Mouse (Mus musculus): ENCODE measurements at regions not wholly inside any gene's neighbourhood (a gene's known extent, or its start where the extent isn't known, plus 50 kb on each side); places are given as distances from the start of the nearest gene placed in this dataset.

DNA sequence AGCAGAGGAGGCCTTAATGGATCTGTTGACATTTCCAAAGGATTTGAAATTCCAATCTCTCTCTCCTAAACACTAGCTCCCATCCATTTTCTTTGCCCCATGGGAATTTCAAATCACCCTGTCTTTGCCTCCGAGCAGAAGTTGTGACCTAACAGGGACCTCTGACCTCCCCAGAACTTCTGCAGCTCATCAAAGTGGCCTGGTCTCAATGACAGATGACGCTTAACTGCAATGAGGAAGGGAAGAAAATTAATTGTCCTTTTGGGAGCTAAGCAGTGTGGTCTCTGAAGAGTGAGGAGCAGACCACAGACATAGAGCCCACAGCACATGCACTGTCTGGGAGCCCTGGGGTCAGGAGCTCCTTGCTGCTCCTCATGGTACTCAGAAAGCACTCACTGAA, 155.3 kb downstream of the Tox3 start:
- Histone ChIP-seq H3K27ac (replicated peaks) (no peak overlapping the region), H3K4me3 (replicated peaks) (no peak overlapping the region), H3K4me2 (replicated peaks) (no peak overlapping the region), H3K9ac (no peak overlapping the region), H3K27me3 (no peaks in the 10 kb centered on the region), H3K9me3 (replicated peaks) (no peaks in the 10 kb centered on the region), H3K4me1 (no peaks in the 10 kb centered on the region), H3K36me3 (no peaks in the 10 kb centered on the region)
- no peak for ATAC-seq (ENCODE audit: insufficient number of reproducible peaks, low FRiP score, low TSS enrichment, low read depth)
- WGBS: 18% methylated on average over 2 of the region's 2 CpGs

DNA sequence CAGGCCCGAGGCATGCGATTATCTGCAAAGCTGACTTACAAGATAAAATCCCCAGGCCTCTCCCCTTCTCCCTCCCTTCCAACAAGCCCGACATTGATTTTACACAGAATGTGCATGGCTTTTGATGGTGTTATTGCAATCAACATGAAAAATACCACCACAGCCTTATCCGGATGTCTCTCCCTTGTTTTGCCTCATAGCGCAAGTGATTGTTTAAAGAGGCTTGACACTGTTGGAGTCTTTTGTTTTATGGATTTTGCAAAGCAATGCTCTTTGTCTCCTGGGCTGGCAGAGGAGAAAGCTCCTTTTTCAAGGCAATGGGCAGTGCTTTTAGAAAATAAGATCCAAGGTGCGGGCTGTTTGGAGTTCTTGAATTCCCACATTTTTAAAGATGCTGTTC, 165.3 kb downstream of the Tox3 start:
- Histone ChIP-seq H3K4me2 (replicated peaks) (no peak overlapping the region), H3K4me3 (replicated peaks) (no peak overlapping the region), H3K27me3 (no peaks in the 10 kb centered on the region), H3K4me1 (no peaks in the 10 kb centered on the region), H3K9ac (no peak overlapping the region), H3K36me3 (no peaks in the 10 kb centered on the region), H3K9me3 (replicated peaks) (no peaks in the 10 kb centered on the region), H3K27ac (replicated peaks) (no peak overlapping the region)
- no peak for ATAC-seq (ENCODE audit: insufficient number of reproducible peaks, low FRiP score, low TSS enrichment, low read depth)
- WGBS: 50% methylated on average over 6 of the region's 6 CpGs

DNA sequence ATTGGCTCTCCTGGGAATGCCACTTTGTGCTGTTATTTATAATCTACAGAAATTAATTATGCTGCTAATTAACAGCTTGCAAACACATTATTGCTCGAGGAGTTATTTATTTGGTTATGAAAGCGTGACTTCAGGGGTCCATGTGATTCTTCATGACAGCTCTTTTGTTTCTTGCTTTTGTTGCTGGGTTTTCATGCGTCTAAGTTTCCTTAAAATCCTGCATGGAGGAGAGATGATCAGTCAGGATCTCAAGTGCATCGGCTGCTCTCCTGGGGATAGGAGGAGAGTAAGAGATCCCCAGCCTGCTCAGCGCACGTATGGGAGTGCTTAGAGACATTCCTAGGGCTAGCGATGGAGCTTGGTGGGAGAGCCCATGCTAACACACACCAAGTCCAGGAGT, 171.4 kb downstream of the Tox3 start:
- Histone ChIP-seq H3K9me3 (replicated peaks) (no peaks in the 10 kb centered on the region), H3K4me2 (replicated peaks) (no peak overlapping the region), H3K9ac (no peak overlapping the region), H3K4me1 (no peaks in the 10 kb centered on the region), H3K27me3 (no peaks in the 10 kb centered on the region), H3K4me3 (replicated peaks) (no peak overlapping the region), H3K36me3 (no peaks in the 10 kb centered on the region), H3K27ac (replicated peaks) (no peak overlapping the region)
- 0 out of 2 replicates have a peak, but pooled peaks have one; percentile 39 for ATAC-seq (ENCODE audit: insufficient number of reproducible peaks, low FRiP score, low TSS enrichment, low read depth)
- 54% methylated on average over 7 of the region's 7 CpGs for WGBS

DNA sequence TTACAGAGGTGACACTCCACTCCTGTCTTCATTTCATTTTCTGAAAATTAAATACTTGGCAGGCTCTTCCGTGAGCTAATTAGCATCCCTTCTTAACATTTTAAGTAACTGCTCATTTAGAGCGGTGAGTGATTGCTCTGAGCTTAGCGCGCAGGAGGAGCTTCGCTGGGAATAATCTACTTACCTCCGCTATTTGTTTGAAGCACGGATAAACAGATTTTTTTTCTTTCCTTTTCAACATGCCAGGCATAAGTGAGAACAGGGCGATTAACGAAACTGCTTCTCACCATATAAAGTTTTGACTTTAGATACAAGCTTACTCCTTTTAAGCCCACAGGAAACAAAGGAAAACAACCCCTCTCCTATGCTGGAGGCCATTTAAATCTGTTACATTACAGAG, 171.8 kb downstream of the Tox3 start:
- Histone ChIP-seq H3K27me3 (no peaks in the 10 kb centered on the region), H3K36me3 (no peaks in the 10 kb centered on the region), H3K4me1 (no peaks in the 10 kb centered on the region), H3K9me3 (replicated peaks) (no peaks in the 10 kb centered on the region), H3K4me3 (replicated peaks) (no peak overlapping the region), H3K27ac (replicated peaks) (no peak overlapping the region), H3K4me2 (replicated peaks) (no peak overlapping the region), H3K9ac (no peak overlapping the region)
- WGBS: 29% methylated on average over 9 of the region's 9 CpGs
- no peak for ATAC-seq (ENCODE audit: insufficient number of reproducible peaks, low FRiP score, low TSS enrichment, low read depth)

- no peak overlapping the region for H3K4me3 ChIP-seq (replicated peaks)
- H3K4me1 ChIP-seq: no peaks in the 10 kb centered on the region
- H3K27me3 ChIP-seq: no peaks in the 10 kb centered on the region
- no peaks in the 10 kb centered on the region for H3K36me3 ChIP-seq
- H3K9ac ChIP-seq: no peak overlapping the region
- 89% methylated on average over 2 of the region's 2 CpGs for WGBS
- ATAC-seq (ENCODE audit: insufficient number of reproducible peaks, low FRiP score, low TSS enrichment, low read depth): no peak
- no peak overlapping the region for H3K27ac ChIP-seq (replicated peaks)
- H3K4me2 ChIP-seq (replicated peaks): no peak overlapping the region
- H3K9me3 ChIP-seq (replicated peaks): no peaks in the 10 kb centered on the region
Measured at GRCm38 (mm10) chr8:90166639-90167038, 181.5 kb downstream of the Tox3 start.

DNA sequence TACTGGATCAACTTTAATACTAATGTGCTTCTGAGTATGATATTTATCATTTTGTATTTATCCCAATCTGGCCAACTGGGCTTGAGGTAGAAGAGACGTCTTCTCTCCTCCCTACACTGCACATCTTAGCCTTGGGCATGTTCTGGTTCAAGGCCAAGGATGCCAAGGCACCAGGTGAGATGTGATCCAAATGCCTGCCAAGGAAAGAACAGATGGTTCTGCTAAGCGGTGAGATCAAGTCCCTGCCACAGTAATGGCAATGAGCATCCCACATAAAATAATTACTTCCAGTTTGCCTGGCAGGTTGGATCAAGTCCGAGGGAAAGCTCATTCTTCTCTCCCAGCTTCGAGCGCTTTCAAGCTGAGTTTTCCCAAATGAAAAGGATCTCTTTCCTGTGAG, 196.7 kb downstream of the Tox3 start:
- H3K9me3 ChIP-seq (replicated peaks): no peaks in the 10 kb centered on the region
- no peaks in the 10 kb centered on the region for H3K36me3 ChIP-seq
- H3K9ac ChIP-seq: no peak overlapping the region
- WGBS: 75% methylated on average over 5 of the region's 5 CpGs
- no peak overlapping the region for H3K4me3 ChIP-seq (replicated peaks)
- no peaks in the 10 kb centered on the region for H3K27me3 ChIP-seq
- ATAC-seq (ENCODE audit: insufficient number of reproducible peaks, low FRiP score, low TSS enrichment, low read depth): no peak
- no peaks in the 10 kb centered on the region for H3K4me1 ChIP-seq
- no peak overlapping the region for H3K4me2 ChIP-seq (replicated peaks)
- H3K27ac ChIP-seq (replicated peaks): no peak overlapping the region

DNA sequence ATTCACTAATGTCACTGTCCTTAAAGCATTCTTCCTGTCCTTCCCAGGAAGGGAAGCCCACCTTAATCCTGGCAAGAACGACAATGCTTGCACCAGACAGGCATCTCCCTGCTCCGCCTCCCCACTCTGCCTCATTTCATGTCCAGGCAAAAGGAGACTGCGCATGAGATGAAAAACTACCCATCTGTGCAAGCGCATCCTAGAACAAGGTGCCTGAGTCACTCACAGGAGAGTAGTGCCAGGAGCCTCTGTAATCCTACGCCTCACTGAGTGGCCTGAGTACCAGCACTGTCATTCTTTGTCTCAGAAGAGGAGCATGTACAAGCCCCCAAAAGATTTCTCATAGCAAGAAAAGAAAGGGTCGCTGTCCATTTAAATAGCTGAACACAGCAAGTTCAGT, 198.2 kb downstream of the Tox3 start:
- no peak for ATAC-seq (ENCODE audit: insufficient number of reproducible peaks, low FRiP score, low TSS enrichment, low read depth)
- Histone ChIP-seq H3K9ac (no peak overlapping the region), H3K9me3 (replicated peaks) (no peaks in the 10 kb centered on the region), H3K4me1 (no peaks in the 10 kb centered on the region), H3K36me3 (no peaks in the 10 kb centered on the region), H3K27ac (replicated peaks) (no peak overlapping the region), H3K4me3 (replicated peaks) (no peak overlapping the region), H3K4me2 (replicated peaks) (no peak overlapping the region), H3K27me3 (no peaks in the 10 kb centered on the region)
- 59% methylated on average over 6 of the region's 6 CpGs for WGBS

GRCm38 (mm10) chr8:90134626-90135025, 213.5 kb downstream of the Tox3 start:
- H3K4me3 ChIP-seq (replicated peaks): no peak overlapping the region
- H3K36me3 ChIP-seq: no peaks in the 10 kb centered on the region
- 75% methylated on average over 5 of the region's 5 CpGs for WGBS
- no peaks in the 10 kb centered on the region for H3K9me3 ChIP-seq (replicated peaks)
- H3K4me2 ChIP-seq (replicated peaks): no peak overlapping the region
- no peaks in the 10 kb centered on the region for H3K4me1 ChIP-seq
- ATAC-seq (ENCODE audit: insufficient number of reproducible peaks, low FRiP score, low TSS enrichment, low read depth): no peak
- no peaks in the 10 kb centered on the region for H3K27me3 ChIP-seq
- H3K27ac ChIP-seq (replicated peaks): no peak overlapping the region
- H3K9ac ChIP-seq: no peak overlapping the region

GRCm38 (mm10) chr8:90130704-90131267, 217.4 kb downstream of the Tox3 start:
- Histone ChIP-seq H3K27ac (replicated peaks) (no peak overlapping the region), H3K9me3 (replicated peaks) (no peaks in the 10 kb centered on the region), H3K9ac (no peak overlapping the region), H3K4me1 (no peaks in the 10 kb centered on the region), H3K27me3 (no peaks in the 10 kb centered on the region), H3K4me2 (replicated peaks) (no peak overlapping the region), H3K36me3 (no peaks in the 10 kb centered on the region), H3K4me3 (replicated peaks) (no peak overlapping the region)
- 85% methylated on average over 5 of the region's 5 CpGs for WGBS
- ATAC-seq (ENCODE audit: insufficient number of reproducible peaks, low FRiP score, low TSS enrichment, low read depth): no peak

DNA sequence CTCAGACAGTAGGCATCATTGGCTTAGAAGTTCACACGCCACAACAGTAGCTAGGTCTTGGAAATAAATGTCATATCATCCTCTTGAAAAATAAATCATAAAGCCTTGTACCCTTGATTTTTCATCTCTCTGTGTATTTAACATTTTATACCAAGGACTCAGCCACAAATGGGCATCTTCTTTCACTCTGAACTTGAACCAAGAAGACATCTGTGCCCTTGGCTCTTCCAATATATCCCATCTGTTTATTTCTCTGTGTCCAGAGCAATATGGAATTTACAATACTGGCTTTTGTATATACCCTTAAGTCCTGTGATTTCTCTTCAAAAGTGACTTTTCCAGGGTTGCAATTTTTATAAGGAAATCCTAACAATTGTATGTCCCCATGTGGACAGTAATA, 222.7 kb downstream of the Tox3 start:
- ATAC-seq (ENCODE audit: insufficient number of reproducible peaks, low FRiP score, low TSS enrichment, low read depth): no peak
- no peaks in the 10 kb centered on the region for H3K36me3 ChIP-seq
- H3K27ac ChIP-seq (replicated peaks): no peak overlapping the region
- H3K27me3 ChIP-seq: no peaks in the 10 kb centered on the region
- no peak overlapping the region for H3K4me2 ChIP-seq (replicated peaks)
- no peak overlapping the region for H3K4me3 ChIP-seq (replicated peaks)
- no peaks in the 10 kb centered on the region for H3K9me3 ChIP-seq (replicated peaks)
- 88% methylated on average over 1 of the region's 1 CpGs for WGBS
- H3K4me1 ChIP-seq: no peaks in the 10 kb centered on the region
- H3K9ac ChIP-seq: no peak overlapping the region

GRCm38 (mm10) chr8:90123101-90123500, 225.0 kb downstream of the Tox3 start:
- H3K4me3 ChIP-seq (replicated peaks): no peak overlapping the region
- no peak for ATAC-seq (ENCODE audit: insufficient number of reproducible peaks, low FRiP score, low TSS enrichment, low read depth)
- H3K9me3 ChIP-seq (replicated peaks): no peaks in the 10 kb centered on the region
- H3K4me2 ChIP-seq (replicated peaks): no peak overlapping the region
- no peak overlapping the region for H3K9ac ChIP-seq
- H3K4me1 ChIP-seq: no peaks in the 10 kb centered on the region
- no peaks in the 10 kb centered on the region for H3K36me3 ChIP-seq
- H3K27me3 ChIP-seq: no peaks in the 10 kb centered on the region
- no peak overlapping the region for H3K27ac ChIP-seq (replicated peaks)

GRCm38 (mm10) chr8:90121935-90122334, 226.2 kb downstream of the Tox3 start:
- 66% methylated on average over 3 of the region's 3 CpGs for WGBS
- no peaks in the 10 kb centered on the region for H3K9me3 ChIP-seq (replicated peaks)
- no peaks in the 10 kb centered on the region for H3K4me1 ChIP-seq
- ATAC-seq (ENCODE audit: insufficient number of reproducible peaks, low FRiP score, low TSS enrichment, low read depth): no peak
- no peaks in the 10 kb centered on the region for H3K27me3 ChIP-seq
- H3K4me2 ChIP-seq (replicated peaks): no peak overlapping the region
- H3K36me3 ChIP-seq: no peaks in the 10 kb centered on the region
- H3K27ac ChIP-seq (replicated peaks): no peak overlapping the region
- no peak overlapping the region for H3K9ac ChIP-seq
- no peak overlapping the region for H3K4me3 ChIP-seq (replicated peaks)

Data from embryonic facial prominence, embryonic 15.5 days (tissue).